Mouse (Mus musculus): Measurements from ENCODE around the gene Stard3. TPM values are rescaled to one million over a fixed set of nuclear protein-coding genes. Genes with fewer than 3 reads are reported as not detected.
"Not testable (repeated sequence)": the region's sequence is repeated elsewhere in the genome, so short reads cannot be mapped to it uniquely, and the experiment has no call there.

The Stard3 gene
- polyA plus RNA-seq, 1 experiment from 2014 or later = 54.5 TPM

- Histone ChIP-seq H3K9me3 (replicated peaks) (no peaks in the 10 kb centered on the region), H3K27ac (replicated peaks) (no peak overlapping the region), H3K4me1 (peaks cover 41% of the 10 kb centered on the region), H3K27me3 (ENCODE audit: low read depth, poor library complexity, severe bottlenecking) (no peaks in the 10 kb centered on the region), H3K4me3 (no peak overlapping the region), H3K36me3 (peaks cover 61% of the 10 kb centered on the region)
- no peak for DNase-seq (ENCODE audit: low spot score)
- WGBS = 90% methylated on average over 8 of the region's 8 CpGs
Observed at GRCm38 (mm10) chr11:98374266-98374665, 16.1 kb downstream of the Stard3 start.

- no peak for DNase-seq (ENCODE audit: low spot score)
- WGBS = 68% methylated on average over 5 of the region's 5 CpGs
- H3K9me3 ChIP-seq (replicated peaks) = no peaks in the 10 kb centered on the region
- no peak overlapping the region for H3K27ac ChIP-seq (replicated peaks)
- peaks cover 16% of the 10 kb centered on the region for H3K4me1 ChIP-seq
- no peaks in the 10 kb centered on the region for H3K27me3 ChIP-seq (ENCODE audit: low read depth, poor library complexity, severe bottlenecking)
- peaks cover 85% of the 10 kb centered on the region for H3K36me3 ChIP-seq
- no peak overlapping the region for H3K4me3 ChIP-seq
Observed at GRCm38 (mm10) chr11:98376756-98377155, 18.6 kb downstream of the Stard3 start.

GRCm38 (mm10) chr11:98377787-98378186 is 19.6 kb downstream of the Stard3 start:
- WGBS = 92% methylated on average over 11 of the region's 11 CpGs
- no peak for DNase-seq (ENCODE audit: low spot score)
- Histone ChIP-seq H3K9me3 (replicated peaks) (no peaks in the 10 kb centered on the region), H3K4me3 (no peak overlapping the region), H3K27ac (replicated peaks) (no peak overlapping the region), H3K36me3 (peaks cover 86% of the 10 kb centered on the region), H3K27me3 (ENCODE audit: low read depth, poor library complexity, severe bottlenecking) (no peaks in the 10 kb centered on the region), H3K4me1 (peaks cover 6% of the 10 kb centered on the region)

GRCm38 (mm10) chr11:98379379-98379778 is 21.2 kb downstream of the Stard3 start:
- H3K27me3 ChIP-seq (ENCODE audit: low read depth, poor library complexity, severe bottlenecking) = peaks cover 12% of the 10 kb centered on the region
- H3K4me3 ChIP-seq = no peak overlapping the region
- H3K9me3 ChIP-seq (replicated peaks) = no peaks in the 10 kb centered on the region
- H3K36me3 ChIP-seq = peaks cover 76% of the 10 kb centered on the region
- H3K4me1 ChIP-seq = peaks cover 4% of the 10 kb centered on the region; the same call in 1 of the 2 replicates
- H3K27ac ChIP-seq (replicated peaks) = no peak overlapping the region
- DNase-seq (ENCODE audit: low spot score) = no peak
- 88% methylated on average over 7 of the region's 7 CpGs for WGBS

GRCm38 (mm10) chr11:98380106-98380505 is 21.9 kb downstream of the Stard3 start:
- Histone ChIP-seq H3K27ac (replicated peaks) (no peak overlapping the region), H3K4me1 (peaks cover 5% of the 10 kb centered on the region; the same call in 1 of the 2 replicates), H3K4me3 (no peak overlapping the region), H3K36me3 (peaks cover 68% of the 10 kb centered on the region), H3K27me3 (ENCODE audit: low read depth, poor library complexity, severe bottlenecking) (peaks cover 20% of the 10 kb centered on the region), H3K9me3 (replicated peaks) (no peaks in the 10 kb centered on the region)
- WGBS = 82% methylated on average over 6 of the region's 6 CpGs
- DNase-seq (ENCODE audit: low spot score) = no peak

- Histone ChIP-seq H3K4me3 (no peak overlapping the region), H3K36me3 (peaks cover 53% of the 10 kb centered on the region), H3K9me3 (replicated peaks) (no peaks in the 10 kb centered on the region), H3K4me1 (peaks cover 10% of the 10 kb centered on the region), H3K27me3 (ENCODE audit: low read depth, poor library complexity, severe bottlenecking) (peaks cover 35% of the 10 kb centered on the region), H3K27ac (replicated peaks) (no peak overlapping the region)
- WGBS = 92% methylated on average over 2 of the region's 2 CpGs
- DNase-seq (ENCODE audit: low spot score) = no peak
Observed at GRCm38 (mm10) chr11:98381651-98382050, 23.5 kb downstream of the Stard3 start.

GRCm38 (mm10) chr11:98382405-98382804 is 24.2 kb downstream of the Stard3 start:
- H3K4me3 ChIP-seq; H3K27ac ChIP-seq (replicated peaks); DNase-seq (ENCODE audit: low spot score); H3K9me3 ChIP-seq (replicated peaks): not testable (repeated sequence)
- 40% methylated on average over 2 of the region's 2 CpGs for WGBS
- peaks cover 12% of the 10 kb centered on the region for H3K4me1 ChIP-seq
- H3K36me3 ChIP-seq = peaks cover 45% of the 10 kb centered on the region
- H3K27me3 ChIP-seq (ENCODE audit: low read depth, poor library complexity, severe bottlenecking) = peaks cover 43% of the 10 kb centered on the region

GRCm38 (mm10) chr11:98383261-98384030 is 25.3 kb downstream of the Stard3 start, which contains the start of gene Tcap:
Gene Tcap, plus strand, starts transcription at chr11:98383811.
- 67% methylated on average over 14 of the region's 14 CpGs for WGBS
- peaks cover 35% of the 10 kb centered on the region for H3K36me3 ChIP-seq
- DNase-seq (ENCODE audit: low spot score) = no peak
- no peak within 1 kb of the TSS for H3K4me3 ChIP-seq
- peaks cover 53% of the 10 kb centered on the region for H3K27me3 ChIP-seq (ENCODE audit: low read depth, poor library complexity, severe bottlenecking)
- H3K4me1 ChIP-seq = peaks cover 14% of the 10 kb centered on the region
- H3K27ac ChIP-seq (replicated peaks) = no peak within 1 kb of the TSS; the same call in 1 of the 2 replicates
- no peaks in the 10 kb centered on the region for H3K9me3 ChIP-seq (replicated peaks)

GRCm38 (mm10) chr11:98384216-98384615 is 26.0 kb downstream of the Stard3 start:
- H3K9me3 ChIP-seq (replicated peaks) = no peaks in the 10 kb centered on the region
- no peak overlapping the region; the same call in 1 of the 2 replicates for H3K27ac ChIP-seq (replicated peaks)
- H3K4me1 ChIP-seq = peaks cover 22% of the 10 kb centered on the region
- H3K36me3 ChIP-seq = peaks cover 27% of the 10 kb centered on the region
- DNase-seq (ENCODE audit: low spot score) = no peak
- H3K27me3 ChIP-seq (ENCODE audit: low read depth, poor library complexity, severe bottlenecking) = peaks cover 61% of the 10 kb centered on the region
- no peak overlapping the region for H3K4me3 ChIP-seq
- WGBS = 72% methylated on average over 20 of the region's 20 CpGs

GRCm38 (mm10) chr11:98384721-98385637 is 26.8 kb downstream of the Stard3 start:
- no peak for DNase-seq (ENCODE audit: low spot score)
- WGBS = 71% methylated on average over 8 of the region's 8 CpGs
- peaks cover 68% of the 10 kb centered on the region for H3K27me3 ChIP-seq (ENCODE audit: low read depth, poor library complexity, severe bottlenecking)
- no peak overlapping the region for H3K27ac ChIP-seq (replicated peaks)
- H3K9me3 ChIP-seq (replicated peaks) = no peaks in the 10 kb centered on the region
- peaks cover 27% of the 10 kb centered on the region for H3K4me1 ChIP-seq
- H3K4me3 ChIP-seq = no peak overlapping the region
- peaks cover 20% of the 10 kb centered on the region for H3K36me3 ChIP-seq

GRCm38 (mm10) chr11:98385638-98386585 is 27.7 kb downstream of the Stard3 start, which contains the start of gene Pnmt:
Gene Pnmt, plus strand, starts transcription at chr11:98386450.
- Histone ChIP-seq H3K27ac (replicated peaks) (no peak within 1 kb of the TSS), H3K4me3 (no peak within 1 kb of the TSS), H3K4me1 (peaks cover 27% of the 10 kb centered on the region), H3K9me3 (replicated peaks) (no peaks in the 10 kb centered on the region), H3K36me3 (peaks cover 10% of the 10 kb centered on the region), H3K27me3 (ENCODE audit: low read depth, poor library complexity, severe bottlenecking) (peaks cover 78% of the 10 kb centered on the region)
- DNase-seq (ENCODE audit: low spot score) = no peak
- 56% methylated on average over 25 of the region's 25 CpGs for WGBS

GRCm38 (mm10) chr11:98386596-98386995 is 28.4 kb downstream of the Stard3 start:
- no peak overlapping the region for H3K4me3 ChIP-seq

More at GRCm38 (mm10) chr11:98386596-98386995, 28.4 kb downstream of the Stard3 start:
- 16% methylated on average over 24 of the region's 24 CpGs for WGBS
- Histone ChIP-seq H3K36me3 (peaks cover 5% of the 10 kb centered on the region), H3K27ac (replicated peaks) (no peak overlapping the region), H3K4me1 (peaks cover 27% of the 10 kb centered on the region), H3K27me3 (ENCODE audit: low read depth, poor library complexity, severe bottlenecking) (peaks cover 85% of the 10 kb centered on the region), H3K9me3 (replicated peaks) (no peaks in the 10 kb centered on the region)
- no peak for DNase-seq (ENCODE audit: low spot score)

Data from midbrain, embryonic 10.5 days (tissue).